Mouse (Mus musculus) olfactory bulb, adult 2 months (tissue): ENCODE measurements around the gene Fcho1. TPM values are rescaled to one million over a fixed set of nuclear protein-coding genes. Genes with fewer than 3 reads are reported as not detected.
A peak's percentile ranks its signal among the peaks of the same experiment; 100 is the strongest.

Source experiments
- H3K27ac ChIP-seq: fragments of 200-500 bp; 2 replicates; pipeline ENCODE4 v1.5.1; 2012; ENCODE audit warnings: low read depth, low read length; ENCODE audit not compliant: insufficient read depth
- H3K4me1 ChIP-seq: fragments of 200-500 bp; 2 replicates; pipeline ENCODE4 v1.6.1; 2012; ENCODE audit warnings: low read length; ENCODE audit not compliant: control insufficient read depth, insufficient read depth
- H3K4me3 ChIP-seq: fragments of 200-500 bp; 2 replicates; pipeline ENCODE4 v1.5.1; 2012; ENCODE audit warnings: mild to moderate bottlenecking, low read depth, low read length, moderate library complexity; ENCODE audit not compliant: insufficient read depth
- CTCF ChIP-seq: fragments of 200-500 bp; IDR thresholded peaks from 2 replicates; pipeline ENCODE4 v1.5.1; 2012; ENCODE audit warnings: low read depth, mild to moderate bottlenecking, low read length, moderate library complexity; ENCODE audit not compliant: insufficient read depth
- POLR2A ChIP-seq: fragments of 200-500 bp; IDR thresholded peaks from 2 replicates; pipeline ENCODE4 v1.6.1; 2012; ENCODE audit warnings: mild to moderate bottlenecking, low read depth, low read length, moderate library complexity; ENCODE audit not compliant: insufficient read depth
- WGBS: fragments of 180-500 bp; shearing (Covaris S2); methylation state at CpG from one replicate; pipeline ENCODE4 v1.1.7; 2018; 5-methylcytosine and 5-hydroxymethylcytosine counted together
- polyA plus RNA-seq: library from polyadenylated mRNA; stranded (reverse); fragments of >200 nt; gene quantifications from 2 replicates; pipeline ENCODE4 v1.2.4, GENCODE M21; 2012; ENCODE audit warnings: low replicate concordance; ENCODE audit not compliant: missing spikeins, insufficient read depth, insufficient read length

Fcho1 gene
- polyA plus RNA-seq, 1 experiment = 90.9 TPM

DNA sequence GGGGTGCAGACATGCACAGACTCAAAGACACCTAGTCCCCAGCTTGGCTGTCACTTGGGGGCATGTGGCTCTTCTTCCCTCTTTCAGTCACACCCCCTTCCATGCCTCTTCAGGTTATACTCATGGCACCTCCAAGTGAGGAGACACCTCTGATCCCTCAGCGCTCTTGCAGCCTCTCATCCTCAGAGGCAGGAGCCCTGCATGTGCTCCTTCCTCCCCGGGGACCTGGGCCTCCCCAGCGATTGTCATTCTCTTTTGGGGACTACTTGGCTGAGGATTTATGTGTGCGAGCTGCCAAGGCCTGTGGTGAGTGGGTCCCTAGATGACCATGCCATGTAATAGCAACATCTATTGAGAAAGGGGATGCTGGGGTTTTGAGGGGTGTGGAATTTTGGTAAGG lies 47.3 kb downstream of the Fcho1 start:
- Histone ChIP-seq H3K4me1 (peaks cover 10% of the 10 kb centered on the region; the same call in 1 of the 2 replicates), H3K4me3 (no peak overlapping the region), H3K27ac (no peak overlapping the region)
- 67% methylated on average over 4 of the region's 4 CpGs for WGBS
- no peak for TF ChIP-seq POLR2A
- TF ChIP-seq CTCF = no peak

GRCm38 (mm10) chr8:71677555-71677954 lies 48.0 kb downstream of the Fcho1 start:
- TF ChIP-seq CTCF = no peak
- no peak for TF ChIP-seq POLR2A
- no peak overlapping the region for H3K4me3 ChIP-seq
- H3K4me1 ChIP-seq = peaks cover 10% of the 10 kb centered on the region; the same call in 1 of the 2 replicates
- H3K27ac ChIP-seq = no peak overlapping the region

DNA sequence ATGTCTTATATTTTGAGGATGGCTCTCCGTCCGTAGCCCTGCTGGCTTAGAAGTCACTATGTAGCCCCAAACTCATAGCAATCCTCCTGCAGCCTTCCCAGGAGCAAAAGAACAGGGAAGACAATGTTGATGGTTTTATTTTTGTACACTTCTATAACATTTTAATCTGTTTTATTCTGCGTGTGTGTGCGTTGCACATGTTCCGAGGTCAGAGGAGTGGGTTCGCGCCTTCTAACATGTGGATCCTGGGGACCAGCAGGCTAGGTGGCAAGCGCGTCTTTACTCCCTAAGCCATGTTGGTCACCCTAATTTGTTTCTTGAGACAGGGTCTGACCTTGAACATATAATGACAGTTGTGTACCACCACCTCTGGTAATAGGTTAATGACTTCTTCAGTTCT lies 48.7 kb downstream of the Fcho1 start:
- Histone ChIP-seq H3K4me1 (peaks cover 10% of the 10 kb centered on the region; the same call in 1 of the 2 replicates), H3K4me3 (no peak overlapping the region), H3K27ac (no peak overlapping the region)
- TF ChIP-seq POLR2A = no peak
- TF ChIP-seq CTCF = no peak
- WGBS = 59% methylated on average over 9 of the region's 9 CpGs

DNA sequence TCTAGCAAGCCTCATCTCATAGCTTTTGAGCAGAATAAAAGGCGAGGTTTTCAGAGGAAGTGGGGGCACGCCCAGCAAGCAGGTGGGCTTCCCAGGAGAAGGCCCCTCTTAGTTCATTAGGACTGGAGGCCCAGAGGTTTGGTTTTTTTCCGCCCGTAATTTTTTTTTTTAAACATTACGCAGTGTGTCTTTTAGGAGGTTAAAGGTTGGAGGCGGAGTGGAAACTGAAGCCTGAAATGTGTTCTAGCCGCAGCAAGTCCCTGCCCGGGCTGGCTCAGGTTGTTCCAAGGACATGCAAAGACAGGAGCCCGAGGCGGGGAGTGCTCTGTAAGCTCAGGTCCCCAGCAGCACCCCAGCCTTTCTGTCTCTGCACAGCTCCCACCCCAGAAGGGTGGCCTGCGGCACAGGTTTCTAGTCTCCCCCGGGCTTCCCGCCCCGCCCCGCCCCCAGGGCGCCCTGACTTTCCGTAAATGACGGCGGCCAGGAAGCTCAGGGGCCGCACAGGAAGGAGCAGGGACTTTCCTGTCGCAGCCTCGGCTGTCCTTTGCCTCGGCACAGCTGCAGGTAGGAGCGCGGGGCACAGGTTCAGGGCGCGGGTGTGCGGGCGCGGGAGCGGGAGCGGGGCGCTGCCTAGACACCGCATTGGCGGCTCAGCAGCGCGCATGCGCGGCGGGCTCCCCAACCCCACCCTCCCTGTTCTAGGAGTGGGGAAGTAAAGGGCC lies 49.3 kb downstream of the Fcho1 start, which contains the start of gene Jak3:
Gene Jak3 (plus strand): TSS at position 277 of the 722 bp plus-strand sequence.
- Histone ChIP-seq H3K4me3 (peak within 1 kb of the TSS; percentile 63), H3K4me1 (peaks cover 10% of the 10 kb centered on the region; the same call in 1 of the 2 replicates), H3K27ac (no peak within 1 kb of the TSS)
- TF ChIP-seq CTCF = no peak
- TF ChIP-seq POLR2A = peak; percentile 41; the same call in 1 of the 2 replicates
- WGBS = 5% methylated on average over 39 of the region's 40 CpGs

- Histone ChIP-seq H3K4me1 (peaks cover 10% of the 10 kb centered on the region; the same call in 1 of the 2 replicates), H3K4me3 (peak overlapping the region; percentile 63; the same call in 1 of the 2 replicates), H3K27ac (no peak overlapping the region)
- WGBS = 40% methylated on average over 9 of the region's 9 CpGs
- no peak for TF ChIP-seq CTCF
- TF ChIP-seq POLR2A = no peak
Measured at GRCm38 (mm10) chr8:71675456-71676019, 50.0 kb downstream of the Fcho1 start.

- 74% methylated on average over 2 of the region's 2 CpGs for WGBS
- Histone ChIP-seq H3K4me1 (peaks cover 11% of the 10 kb centered on the region; the same call in 1 of the 2 replicates), H3K4me3 (no peak overlapping the region), H3K27ac (no peak overlapping the region)
- no peak for TF ChIP-seq CTCF
- no peak for TF ChIP-seq POLR2A
Measured at GRCm38 (mm10) chr8:71674071-71674470, 51.4 kb downstream of the Fcho1 start.

GRCm38 (mm10) chr8:71672168-71672735 lies 53.3 kb downstream of the Fcho1 start:
- TF ChIP-seq POLR2A (no peak), CTCF (no peak)
- Histone ChIP-seq H3K4me3 (no peak overlapping the region), H3K27ac (peak overlapping the region; percentile 82), H3K4me1 (peaks cover 27% of the 10 kb centered on the region)
- 51% methylated on average over 6 of the region's 6 CpGs for WGBS

DNA sequence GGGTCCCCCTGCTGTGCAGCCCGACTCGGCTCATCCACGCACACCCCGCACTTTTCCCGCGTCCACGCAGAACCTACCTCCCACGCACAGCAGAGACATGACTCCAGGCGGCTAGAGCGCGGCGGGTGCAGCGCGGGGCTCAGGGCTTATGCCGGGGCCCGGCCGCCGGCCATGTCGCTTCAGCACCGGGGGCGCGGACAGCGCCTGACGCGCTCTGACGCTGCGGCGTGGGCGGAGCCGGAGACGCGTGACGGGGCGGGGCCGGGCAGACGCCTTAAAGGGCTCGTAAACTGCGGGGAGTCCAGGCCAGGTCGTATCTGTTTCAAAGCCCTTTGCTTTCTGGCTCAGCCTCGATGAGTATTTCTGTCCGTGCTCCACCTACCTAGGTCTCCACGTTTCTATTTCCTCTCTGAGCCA lies 54.0 kb downstream of the Fcho1 start, which contains the start of gene Unc13a:
Gene Unc13a (minus strand): TSS at position 209 of the 417 bp plus-strand sequence.
- Histone ChIP-seq H3K4me1 (peaks cover 33% of the 10 kb centered on the region), H3K4me3 (peak within 1 kb of the TSS; percentile 81), H3K27ac (peak within 1 kb of the TSS; percentile 82)
- WGBS = under 1% methylated on average over 42 of the region's 42 CpGs
- TF ChIP-seq POLR2A (peak; percentile 87), CTCF (no peak)
